Mouse (Mus musculus) bone marrow macrophage, adult 2 months (primary cell): ENCODE data around the gene Gna12.

Experiments
- CTCF ChIP-seq: IDR thresholded peaks from 2 replicates; pipeline ENCODE4 v1.5.1; 2012; ENCODE audit warnings: low read depth, mild to moderate bottlenecking, low read length, moderate library complexity
- POLR2A ChIP-seq: IDR thresholded peaks from 2 replicates; pipeline ENCODE4 v1.6.1; 2012; ENCODE audit warnings: mild to moderate bottlenecking, low read depth, low read length, borderline replicate concordance

DNA sequence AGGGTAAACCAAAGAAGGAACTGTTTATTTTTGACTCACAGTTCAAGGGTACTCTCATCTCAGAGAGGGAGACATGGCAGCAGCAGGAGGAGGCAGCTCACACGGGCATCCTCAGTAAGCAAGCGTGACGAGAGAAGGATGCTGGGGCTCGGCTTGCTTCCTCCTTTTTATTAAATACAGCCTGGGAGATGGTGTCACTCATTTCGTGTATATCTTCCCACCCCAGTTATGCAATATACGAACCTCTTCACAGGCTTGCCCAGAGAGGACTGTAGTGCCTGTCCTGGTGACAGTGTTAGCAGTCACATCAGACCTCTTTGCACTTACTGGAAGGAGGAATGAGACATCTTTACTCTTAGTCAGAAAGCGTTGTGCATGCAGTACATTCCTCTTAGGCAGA is 109.5 kb downstream of the Gna12 start:
- TF ChIP-seq POLR2A (no peak), CTCF (no peak)
